Mouse (Mus musculus) kidney, embryonic 14.5 days (tissue): ENCODE measurements around the gene Enho. TPM values are rescaled to one million over a fixed set of nuclear protein-coding genes. Genes with fewer than 3 reads are reported as not detected.

Experiments used
- ATAC-seq: fragments of 200-750 bp; cut with Nextera tagmentation; 2 replicates; pipeline ENCODE4 v1.8.0; 2017; ENCODE audit warnings: moderate number of reproducible peaks, mild to moderate bottlenecking, moderate TSS enrichment, moderate library complexity; ENCODE audit not compliant: low FRiP score, low TSS enrichment
- H3K27ac ChIP-seq: fragments of 300-500 bp; sonication (generic); 2 replicates; pipeline ENCODE4 v1.5.1; 2014; ENCODE audit warnings: low read depth, mild to moderate bottlenecking, low read length, moderate library complexity, mixed read lengths
- H3K27me3 ChIP-seq: fragments of 300-500 bp; sonication (generic); 2 replicates; pipeline ENCODE4 v1.6.1; 2014; ENCODE audit warnings: mild to moderate bottlenecking, low read length; ENCODE audit not compliant: control insufficient read depth, insufficient read depth
- H3K36me3 ChIP-seq: fragments of 300-500 bp; sonication (generic); 2 replicates; pipeline ENCODE4 v1.6.1; 2014; ENCODE audit warnings: low read length, mixed read lengths; ENCODE audit not compliant: control insufficient read depth, insufficient read depth
- H3K4me1 ChIP-seq: fragments of 300-500 bp; sonication (generic); 2 replicates; pipeline ENCODE4 v1.6.1; 2014; ENCODE audit warnings: low read length, mixed read lengths; ENCODE audit not compliant: control insufficient read depth, insufficient read depth
- H3K4me2 ChIP-seq: fragments of 300-500 bp; sonication (generic); replicated peaks from 2 replicates; pipeline ENCODE4 v1.6.1; 2014; ENCODE audit warnings: low read depth, mild to moderate bottlenecking, low read length
- H3K4me3 ChIP-seq: fragments of 300-500 bp; sonication (generic); 2 replicates; pipeline ENCODE4 v1.5.1; 2014; ENCODE audit warnings: mild to moderate bottlenecking, low read length
- H3K9ac ChIP-seq: fragments of 300-500 bp; sonication (generic); 2 replicates; pipeline ENCODE4 v1.6.1; 2014; ENCODE audit warnings: low read depth, mild to moderate bottlenecking, low read length, moderate library complexity
- H3K9me3 ChIP-seq: fragments of 300-500 bp; sonication (generic); 2 replicates; pipeline ENCODE4 v1.6.1; 2016; ENCODE audit warnings: low read length; ENCODE audit not compliant: control insufficient read depth
- WGBS: fragments of 180-500 bp; shearing (Covaris S2); extraction: QIAGEN DNeasy Blood & Tissue Kit; methylation state at CpG from one replicate; pipeline ENCODE4 v1.1.7; 2014; 5-methylcytosine and 5-hydroxymethylcytosine counted together
- polyA plus RNA-seq: library from polyadenylated mRNA; unstranded; fragments of >200 nt; fragmentation: Nextera tagmentation; extraction: Ambion mirVana; gene quantifications from 2 replicates; pipeline ENCODE4 v1.2.1, GENCODE M21; 2014

Enho gene
- polyA plus RNA-seq, 1 experiment from 2014 or later: 23.5 TPM

GRCm38 (mm10) chr4:41634631-41635030 is 5.5 kb downstream of the Enho start:
- Histone ChIP-seq H3K9me3 (no peaks in the 10 kb centered on the region), H3K4me3 (no peak overlapping the region), H3K9ac (no peak overlapping the region), H3K27ac (no peak overlapping the region), H3K4me1 (peaks cover 50% of the 10 kb centered on the region), H3K36me3 (no peaks in the 10 kb centered on the region), H3K4me2 (no peak overlapping the region), H3K27me3 (no peaks in the 10 kb centered on the region)
- no peak for ATAC-seq
- WGBS: 95% methylated on average over 8 of the region's 8 CpGs

GRCm38 (mm10) chr4:41633001-41633400 is 7.1 kb downstream of the Enho start:
- Histone ChIP-seq H3K9me3 (no peaks in the 10 kb centered on the region), H3K4me2 (no peak overlapping the region), H3K27me3 (no peaks in the 10 kb centered on the region), H3K9ac (no peak overlapping the region), H3K36me3 (no peaks in the 10 kb centered on the region), H3K4me3 (no peak overlapping the region), H3K27ac (no peak overlapping the region), H3K4me1 (peaks cover 61% of the 10 kb centered on the region)
- 64% methylated on average over 9 of the region's 9 CpGs for WGBS
- ATAC-seq: no peak

DNA sequence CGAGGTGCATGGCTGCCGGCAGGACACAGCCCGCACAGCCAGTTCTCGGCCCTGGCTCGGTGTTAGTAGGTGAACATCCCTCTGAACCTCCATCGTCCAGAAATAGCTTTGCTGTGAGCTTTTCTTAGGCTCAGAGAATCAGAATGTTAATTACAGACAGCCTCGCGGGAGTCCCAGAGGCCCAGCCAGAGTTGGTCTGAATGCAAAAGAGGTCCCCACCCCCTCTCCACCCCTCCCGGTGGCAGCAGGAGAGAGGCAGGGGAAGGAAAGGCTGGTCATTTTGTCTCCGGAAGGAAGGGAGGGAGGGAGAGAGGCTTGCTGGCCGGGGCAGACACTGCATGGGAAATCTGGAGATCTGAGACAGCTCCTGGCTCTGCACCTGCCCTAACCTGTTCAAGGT is 8.7 kb downstream of the Enho start:
- 4% methylated on average over 11 of the region's 11 CpGs for WGBS
- no peaks in the 10 kb centered on the region for H3K27me3 ChIP-seq
- no peaks in the 10 kb centered on the region for H3K36me3 ChIP-seq
- no peak overlapping the region for H3K4me3 ChIP-seq
- H3K4me1 ChIP-seq: peaks cover 59% of the 10 kb centered on the region
- ATAC-seq: 0 out of 2 replicates have a peak, but pooled peaks have one; percentile 10
- H3K9me3 ChIP-seq: no peaks in the 10 kb centered on the region
- peak overlapping the region; percentile 20; the same call in 1 of the 2 replicates for H3K9ac ChIP-seq
- H3K4me2 ChIP-seq: peak overlapping the region; percentile 2; the same call in 1 of the 2 replicates
- H3K27ac ChIP-seq: peak overlapping the region; percentile 47; the same call in 1 of the 2 replicates

DNA sequence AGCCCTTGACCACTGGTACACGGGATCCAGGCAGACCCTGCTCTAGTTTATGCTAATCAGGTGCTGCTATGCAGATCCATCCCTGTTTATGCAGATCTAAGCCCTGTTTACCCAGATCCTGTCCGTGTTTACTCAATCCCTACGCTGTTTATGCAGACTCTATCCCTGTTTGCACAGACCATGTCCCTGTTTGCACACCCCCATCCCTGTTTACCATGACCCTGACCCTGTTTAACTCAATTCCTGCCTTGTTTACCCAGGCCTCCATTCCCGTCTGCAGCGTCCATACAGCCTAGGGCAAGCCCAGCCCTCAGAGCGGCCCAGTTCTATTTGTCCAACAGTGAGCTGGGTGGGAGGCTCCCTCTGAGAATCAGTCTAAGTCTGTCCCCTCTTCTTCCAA is 9.9 kb downstream of the Enho start:
- no peak overlapping the region for H3K4me2 ChIP-seq
- H3K9me3 ChIP-seq: no peaks in the 10 kb centered on the region
- no peak overlapping the region for H3K27ac ChIP-seq
- H3K36me3 ChIP-seq: no peaks in the 10 kb centered on the region
- no peak overlapping the region for H3K9ac ChIP-seq
- no peaks in the 10 kb centered on the region for H3K27me3 ChIP-seq
- peaks cover 49% of the 10 kb centered on the region for H3K4me1 ChIP-seq
- no peak; the same call in 1 of the 2 replicates for ATAC-seq
- H3K4me3 ChIP-seq: no peak overlapping the region
- WGBS: 39% methylated on average over 6 of the region's 6 CpGs

DNA sequence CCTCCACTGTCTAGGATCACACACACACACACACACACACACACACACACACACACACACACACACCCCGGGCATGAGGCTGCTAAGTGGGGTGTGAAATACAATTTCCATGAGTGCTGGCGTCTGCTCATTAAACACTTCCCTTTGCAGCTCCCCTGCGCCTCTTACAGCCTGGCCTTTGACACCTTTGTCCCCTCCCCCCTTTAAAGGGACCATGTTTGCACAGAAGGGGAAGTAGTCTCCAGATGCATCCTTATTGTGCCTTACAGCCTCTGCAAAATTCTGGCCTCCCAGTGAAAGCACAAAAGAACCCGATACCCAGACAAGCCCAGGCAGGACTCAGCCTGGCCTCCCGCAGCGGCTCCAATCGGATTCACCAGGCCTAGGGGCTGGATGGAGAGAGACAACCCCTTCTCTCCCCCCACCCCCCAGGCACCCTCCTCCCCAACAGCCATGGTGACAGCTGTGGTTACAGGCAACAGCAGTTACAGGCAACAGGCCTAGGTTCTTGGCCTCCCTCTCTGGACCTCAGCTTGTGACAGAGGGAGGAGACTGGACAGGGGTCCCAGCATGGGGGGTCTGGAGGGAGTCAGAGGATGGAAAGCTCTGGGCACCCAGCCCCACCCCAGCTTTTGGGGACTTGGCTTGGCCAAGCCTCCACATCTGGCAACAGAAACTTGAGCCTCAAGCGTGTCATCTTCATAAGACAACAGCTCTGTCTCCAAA is 11.8 kb downstream of the Enho start:
- no peak overlapping the region for H3K4me2 ChIP-seq
- 3% methylated on average over 8 of the region's 8 CpGs for WGBS
- no peaks in the 10 kb centered on the region for H3K27me3 ChIP-seq
- H3K36me3 ChIP-seq: no peaks in the 10 kb centered on the region
- no peak overlapping the region for H3K4me3 ChIP-seq
- no peaks in the 10 kb centered on the region for H3K9me3 ChIP-seq
- H3K9ac ChIP-seq: no peak overlapping the region
- peaks cover 49% of the 10 kb centered on the region for H3K4me1 ChIP-seq
- H3K27ac ChIP-seq: peak overlapping the region; percentile 80
- ATAC-seq: peak; percentile 76

GRCm38 (mm10) chr4:41622071-41622470 is 18.1 kb downstream of the Enho start:
- no peak overlapping the region for H3K4me2 ChIP-seq
- 89% methylated on average over 14 of the region's 14 CpGs for WGBS
- H3K27me3 ChIP-seq: no peaks in the 10 kb centered on the region
- H3K9ac ChIP-seq: no peak overlapping the region
- H3K27ac ChIP-seq: no peak overlapping the region
- no peaks in the 10 kb centered on the region for H3K36me3 ChIP-seq
- no peak for ATAC-seq
- H3K9me3 ChIP-seq: no peaks in the 10 kb centered on the region
- no peaks in the 10 kb centered on the region for H3K4me1 ChIP-seq
- no peak overlapping the region for H3K4me3 ChIP-seq

GRCm38 (mm10) chr4:41618916-41619746 is 21.0 kb downstream of the Enho start:
- 60% methylated on average over 12 of the region's 12 CpGs for WGBS
- H3K27ac ChIP-seq: no peak overlapping the region
- no peaks in the 10 kb centered on the region for H3K9me3 ChIP-seq
- no peaks in the 10 kb centered on the region for H3K4me1 ChIP-seq
- no peak for ATAC-seq
- H3K4me3 ChIP-seq: no peak overlapping the region
- H3K27me3 ChIP-seq: no peaks in the 10 kb centered on the region
- H3K36me3 ChIP-seq: no peaks in the 10 kb centered on the region
- H3K9ac ChIP-seq: no peak overlapping the region
- no peak overlapping the region for H3K4me2 ChIP-seq

DNA sequence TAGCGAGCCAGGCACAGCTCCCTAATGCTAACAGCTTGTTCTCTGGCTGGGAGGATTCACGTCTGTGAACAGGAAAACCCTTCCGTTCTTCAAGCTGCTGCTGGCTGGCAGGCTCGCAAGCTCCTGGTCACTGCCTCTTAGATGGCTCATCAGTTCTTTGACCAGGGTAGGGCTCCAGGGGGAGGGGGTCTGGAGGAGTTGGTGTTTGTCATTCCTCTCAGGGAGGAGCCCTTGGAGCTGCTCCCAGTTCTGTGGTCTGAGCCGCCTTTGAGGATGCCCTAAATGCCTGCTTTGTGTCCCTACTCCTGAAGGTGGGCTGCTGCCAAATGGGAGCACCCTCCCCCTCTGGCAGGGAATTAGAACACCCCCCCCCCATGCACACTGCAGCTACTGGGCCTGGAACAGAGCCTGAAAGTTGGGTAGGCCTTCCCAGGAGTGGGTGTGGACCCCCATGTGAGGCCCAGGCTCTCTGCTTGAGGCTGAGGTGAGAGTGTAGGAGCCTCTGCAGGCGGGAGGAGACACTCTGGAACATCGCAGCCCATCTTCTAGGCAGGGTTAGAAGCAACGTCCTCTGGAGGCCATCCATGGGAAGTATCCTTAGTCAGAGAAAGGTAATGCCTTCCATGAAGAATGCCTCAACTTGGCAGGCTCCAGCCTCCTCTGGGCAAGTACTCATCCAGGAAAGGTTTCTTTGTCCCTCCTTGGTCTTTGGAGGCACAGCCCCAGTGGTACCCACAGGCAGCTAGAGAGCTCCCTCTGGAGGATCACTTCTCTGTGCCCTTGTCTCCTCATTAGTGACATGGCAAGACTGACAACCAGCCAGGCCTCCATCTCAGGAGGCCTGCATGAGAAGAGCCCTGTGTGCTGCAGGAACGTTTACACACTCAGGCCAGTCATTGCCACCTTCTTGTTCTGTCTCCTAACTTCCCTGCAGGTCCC is 24.2 kb downstream of the Enho start:
- H3K27ac ChIP-seq: no peak overlapping the region
- no peaks in the 10 kb centered on the region for H3K9me3 ChIP-seq
- no peaks in the 10 kb centered on the region for H3K4me1 ChIP-seq
- no peak overlapping the region for H3K4me2 ChIP-seq
- no peaks in the 10 kb centered on the region for H3K27me3 ChIP-seq
- 64% methylated on average over 9 of the region's 9 CpGs for WGBS
- H3K4me3 ChIP-seq: no peak overlapping the region
- H3K9ac ChIP-seq: no peak overlapping the region
- 0 out of 2 replicates have a peak, but pooled peaks have one; percentile 7 for ATAC-seq
- H3K36me3 ChIP-seq: no peaks in the 10 kb centered on the region
